Mouse (Mus musculus): ENCODE results near the gene Gng12. TPM values are rescaled to one million over a fixed set of nuclear protein-coding genes. Genes with fewer than 3 reads are reported as not detected.

Gene Gng12
- total RNA-seq, 1 experiment, result 14.3 TPM

GRCm38 (mm10) chr6:66996257-66996656 is 100.1 kb downstream of the Gng12 start:
- H3K27ac ChIP-seq (ENCODE audit: insufficient read depth, low read depth, low read length, poor library complexity, severe bottlenecking), result no peak overlapping the region
- no peak overlapping the region for H3K4me3 ChIP-seq (ENCODE audit: insufficient read depth in 1 of 2, low read depth in 1 of 2, low read length in 2 of 2, poor library complexity in 1 of 2, severe bottlenecking in 1 of 2)
- no peak overlapping the region for H3K9ac ChIP-seq (ENCODE audit: insufficient read depth, low read depth, low read length, poor library complexity, severe bottlenecking)
- no peaks in the 10 kb centered on the region for H3K9me3 ChIP-seq (ENCODE audit: control insufficient read depth, insufficient read depth, low read depth, low read length)
- in situ Hi-C loops (cut with MboI; ENCODE audit: low sequenced_read_pairs in 2 of 2, unreplicated experiment in 2 of 2), result no loop called here
- no peaks in the 10 kb centered on the region for H3K4me1 ChIP-seq (ENCODE audit: control insufficient read depth in 2 of 2, insufficient read depth in 2 of 2, low read length in 2 of 2, poor library complexity in 1 of 2)
- peaks cover 2% of the 10 kb centered on the region; the same call in 1 of the 2 replicates for H3K36me3 ChIP-seq (ENCODE audit: control insufficient read depth, insufficient read depth, low read length, poor library complexity, severe bottlenecking)
- no peak for DNase-seq (ENCODE audit: low read depth, low spot score)
- TF ChIP-seq MAFK (IDR thresholded peaks at IDR 0.05; ENCODE audit: insufficient read depth, low read depth, low read length) (no peak), ZC3H11A (IDR thresholded peaks at IDR 0.05; ENCODE audit: borderline replicate concordance, low read depth, low read length) (no peak), ZNF384 (IDR thresholded peaks at IDR 0.05; ENCODE audit: low read depth, low read length) (no peak), HCFC1 (IDR thresholded peaks at IDR 0.05; ENCODE audit: borderline replicate concordance, insufficient read depth, low read length) (no peak), CHD2 (IDR thresholded peaks at IDR 0.05; ENCODE audit: low read depth, low read length) (no peak)

GRCm38 (mm10) chr6:66998645-66999044 is 102.4 kb downstream of the Gng12 start:
- H3K9me3 ChIP-seq (ENCODE audit: control insufficient read depth, insufficient read depth, low read depth, low read length), result no peaks in the 10 kb centered on the region
- in situ Hi-C loops (cut with MboI; ENCODE audit: low sequenced_read_pairs in 2 of 2, unreplicated experiment in 2 of 2), result no loop called here
- TF ChIP-seq HCFC1 (IDR thresholded peaks at IDR 0.05; ENCODE audit: borderline replicate concordance, insufficient read depth, low read length) (no peak), ZC3H11A (IDR thresholded peaks at IDR 0.05; ENCODE audit: borderline replicate concordance, low read depth, low read length) (no peak), MAFK (IDR thresholded peaks at IDR 0.05; ENCODE audit: insufficient read depth, low read depth, low read length) (no peak), ZNF384 (IDR thresholded peaks at IDR 0.05; ENCODE audit: low read depth, low read length) (no peak), CHD2 (IDR thresholded peaks at IDR 0.05; ENCODE audit: low read depth, low read length) (no peak)
- no peak overlapping the region for H3K4me3 ChIP-seq (ENCODE audit: insufficient read depth in 1 of 2, low read depth in 1 of 2, low read length in 2 of 2, poor library complexity in 1 of 2, severe bottlenecking in 1 of 2)
- no peaks in the 10 kb centered on the region for H3K4me1 ChIP-seq (ENCODE audit: control insufficient read depth in 2 of 2, insufficient read depth in 2 of 2, low read length in 2 of 2, poor library complexity in 1 of 2)
- no peak overlapping the region for H3K27ac ChIP-seq (ENCODE audit: insufficient read depth, low read depth, low read length, poor library complexity, severe bottlenecking)
- H3K36me3 ChIP-seq (ENCODE audit: control insufficient read depth, insufficient read depth, low read length, poor library complexity, severe bottlenecking), result peaks cover 2% of the 10 kb centered on the region; the same call in 1 of the 2 replicates
- H3K9ac ChIP-seq (ENCODE audit: insufficient read depth, low read depth, low read length, poor library complexity, severe bottlenecking), result no peak overlapping the region
- DNase-seq (ENCODE audit: low read depth, low spot score), result no peak

GRCm38 (mm10) chr6:66999800-67000199 is 103.6 kb downstream of the Gng12 start:
- Histone ChIP-seq H3K9me3 (ENCODE audit: control insufficient read depth, insufficient read depth, low read depth, low read length) (no peaks in the 10 kb centered on the region), H3K9ac (ENCODE audit: insufficient read depth, low read depth, low read length, poor library complexity, severe bottlenecking) (no peak overlapping the region), H3K27ac (ENCODE audit: insufficient read depth, low read depth, low read length, poor library complexity, severe bottlenecking) (no peak overlapping the region), H3K36me3 (ENCODE audit: control insufficient read depth, insufficient read depth, low read length, poor library complexity, severe bottlenecking) (peaks cover 2% of the 10 kb centered on the region; the same call in 1 of the 2 replicates), H3K4me1 (ENCODE audit: control insufficient read depth in 2 of 2, insufficient read depth in 2 of 2, low read length in 2 of 2, poor library complexity in 1 of 2) (no peaks in the 10 kb centered on the region), H3K4me3 (ENCODE audit: insufficient read depth in 1 of 2, low read depth in 1 of 2, low read length in 2 of 2, poor library complexity in 1 of 2, severe bottlenecking in 1 of 2) (no peak overlapping the region)
- DNase-seq (ENCODE audit: low read depth, low spot score), result no peak
- TF ChIP-seq CHD2 (IDR thresholded peaks at IDR 0.05; ENCODE audit: low read depth, low read length) (no peak), MAFK (IDR thresholded peaks at IDR 0.05; ENCODE audit: insufficient read depth, low read depth, low read length) (no peak)
- in situ Hi-C loops (cut with MboI; ENCODE audit: low sequenced_read_pairs in 2 of 2, unreplicated experiment in 2 of 2), result no loop called here

GRCm38 (mm10) chr6:67009888-67010287 is 113.7 kb downstream of the Gng12 start:
- in situ Hi-C loops (cut with MboI; ENCODE audit: low sequenced_read_pairs in 2 of 2, unreplicated experiment in 2 of 2), result no loop called here
- peak overlapping the region in 1 of 2 experiments; percentile 47; a peak in 2 of 4 replicates for H3K4me3 ChIP-seq (ENCODE audit: insufficient read depth in 1 of 2, low read depth in 1 of 2, low read length in 2 of 2, poor library complexity in 1 of 2, severe bottlenecking in 1 of 2)
- H3K4me1 ChIP-seq (ENCODE audit: control insufficient read depth in 2 of 2, insufficient read depth in 2 of 2, low read length in 2 of 2, poor library complexity in 1 of 2), result peaks cover 0 to 8% of the 10 kb centered on the region in 2 experiments; a peak in 1 of 4 replicates
- H3K36me3 ChIP-seq (ENCODE audit: control insufficient read depth, insufficient read depth, low read length, poor library complexity, severe bottlenecking), result no peaks in the 10 kb centered on the region
- H3K27ac ChIP-seq (ENCODE audit: insufficient read depth, low read depth, low read length, poor library complexity, severe bottlenecking), result no peak overlapping the region
- H3K9me3 ChIP-seq (ENCODE audit: control insufficient read depth, insufficient read depth, low read depth, low read length), result no peaks in the 10 kb centered on the region
- DNase-seq (ENCODE audit: low read depth, low spot score), result no peak
- H3K9ac ChIP-seq (ENCODE audit: insufficient read depth, low read depth, low read length, poor library complexity, severe bottlenecking), result no peak overlapping the region
- TF ChIP-seq ZNF384 (IDR thresholded peaks at IDR 0.05; ENCODE audit: low read depth, low read length), result no peak
- TF ChIP-seq HCFC1 (IDR thresholded peaks at IDR 0.05; ENCODE audit: borderline replicate concordance, insufficient read depth, low read length), result no peak
- TF ChIP-seq ZC3H11A (IDR thresholded peaks at IDR 0.05; ENCODE audit: borderline replicate concordance, low read depth, low read length), result no peak
- no peak for TF ChIP-seq MAFK (IDR thresholded peaks at IDR 0.05; ENCODE audit: insufficient read depth, low read depth, low read length)
- no peak for TF ChIP-seq CHD2 (IDR thresholded peaks at IDR 0.05; ENCODE audit: low read depth, low read length)

Measured in ES-E14 (cell line).